Mouse (Mus musculus) NIH3T3 (cell line): ENCODE measurements around the gene Cfap61.

Source experiments
- DNase-seq: peaks from one replicate; pipeline ENCODE4 v3.0.0-alpha.2; 2012; ENCODE audit warnings: low read depth

Cfap61 gene

DNA sequence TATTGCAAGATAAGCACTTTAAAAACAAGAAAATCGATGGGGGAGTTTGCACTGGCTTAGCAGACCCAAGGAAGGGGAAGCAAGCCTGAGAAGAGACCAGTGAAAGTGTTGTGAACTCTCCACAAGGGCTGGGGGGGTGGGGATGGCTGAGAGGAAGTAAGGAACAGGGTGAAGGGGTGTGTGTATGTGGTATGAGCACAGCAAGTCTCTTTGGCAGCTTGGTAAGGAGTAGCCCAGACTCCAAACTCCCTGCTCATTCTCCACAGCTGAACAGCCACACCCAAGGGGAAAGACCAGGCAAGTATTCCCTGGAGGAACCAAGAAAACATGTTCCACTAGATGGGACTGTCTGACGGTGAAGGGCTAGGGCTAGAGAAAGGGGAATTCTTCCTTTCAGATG, 76.2 kb downstream of the Cfap61 start:
- no peak for DNase-seq

DNA sequence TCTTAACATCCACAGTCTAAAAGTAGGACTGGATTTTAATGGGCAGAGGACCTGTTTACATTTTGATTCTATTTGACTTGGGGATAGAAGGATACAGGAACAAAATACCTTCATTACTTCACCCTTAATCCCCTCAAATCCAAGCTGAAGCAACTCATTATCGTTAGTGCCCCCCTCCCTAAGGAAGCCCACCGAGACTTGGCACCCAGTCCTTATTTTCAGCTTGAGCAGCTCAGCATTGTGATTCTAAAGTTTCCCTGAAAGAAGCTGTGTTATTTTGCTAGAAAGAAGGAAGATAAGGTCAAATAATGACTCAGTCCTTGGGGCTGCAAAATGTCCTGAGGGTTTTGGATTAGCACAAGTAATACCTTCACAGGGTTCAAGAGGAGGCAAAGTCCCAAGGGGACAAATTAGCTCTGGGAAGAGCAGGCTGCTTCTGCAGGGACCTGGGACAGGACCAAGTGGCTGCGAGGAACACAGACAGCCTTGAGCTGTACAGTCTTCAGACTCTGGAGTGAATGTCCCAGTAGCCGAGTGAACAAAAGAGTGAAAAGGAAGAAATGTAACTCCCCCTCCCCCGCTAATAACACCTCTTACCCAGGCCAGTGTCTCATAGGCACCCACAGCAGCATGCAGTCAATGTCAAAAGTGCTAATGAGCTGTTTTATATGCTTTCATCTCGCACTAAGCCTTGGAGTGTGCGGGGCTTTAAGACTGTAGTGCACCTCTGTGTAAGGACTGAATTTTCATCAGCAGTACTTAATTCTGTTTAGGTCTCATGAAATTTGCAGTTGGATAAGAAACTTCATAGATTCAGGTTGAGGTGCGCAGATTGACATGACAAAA, 81.0 kb downstream of the Cfap61 start:
- DNase-seq = no peak

DNA sequence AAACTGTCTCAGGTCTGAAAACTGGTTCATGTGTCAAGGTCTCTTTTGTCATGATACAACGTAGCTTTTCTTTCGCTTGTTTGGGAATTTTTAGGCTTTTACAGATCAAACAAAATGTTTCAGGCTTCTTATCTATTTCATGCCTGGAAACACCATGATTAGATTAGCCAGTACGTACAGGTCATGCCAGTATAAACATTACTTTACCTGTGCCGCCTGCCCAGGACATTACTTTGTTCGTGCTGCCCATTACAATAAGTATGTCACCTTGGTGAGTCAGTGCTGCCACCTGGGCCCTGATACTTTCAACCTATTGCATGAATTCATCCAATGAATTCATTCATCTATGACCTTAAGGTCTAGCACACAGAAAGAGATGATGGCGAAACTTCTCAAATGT, 88.3 kb downstream of the Cfap61 start:
- no peak for DNase-seq

DNA sequence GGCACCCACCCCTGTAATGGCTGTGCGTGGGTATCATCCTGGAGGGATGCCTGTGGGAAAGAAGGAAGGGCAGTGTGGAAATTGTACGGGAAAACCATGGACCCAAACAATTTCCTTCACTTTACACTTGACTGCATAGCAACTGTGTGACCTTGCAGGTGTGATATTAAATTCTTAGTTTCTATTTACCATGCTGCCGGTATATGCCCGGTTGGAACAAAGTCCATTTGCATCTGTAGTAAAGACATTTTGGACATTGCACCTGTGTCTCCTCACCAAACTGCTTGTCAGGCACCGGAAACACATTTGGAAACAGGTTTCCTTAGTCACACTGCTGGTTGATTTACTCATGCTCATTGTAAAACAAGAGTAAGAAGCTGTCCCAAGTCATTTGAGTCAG, 109.1 kb downstream of the Cfap61 start:
- no peak for DNase-seq

DNA sequence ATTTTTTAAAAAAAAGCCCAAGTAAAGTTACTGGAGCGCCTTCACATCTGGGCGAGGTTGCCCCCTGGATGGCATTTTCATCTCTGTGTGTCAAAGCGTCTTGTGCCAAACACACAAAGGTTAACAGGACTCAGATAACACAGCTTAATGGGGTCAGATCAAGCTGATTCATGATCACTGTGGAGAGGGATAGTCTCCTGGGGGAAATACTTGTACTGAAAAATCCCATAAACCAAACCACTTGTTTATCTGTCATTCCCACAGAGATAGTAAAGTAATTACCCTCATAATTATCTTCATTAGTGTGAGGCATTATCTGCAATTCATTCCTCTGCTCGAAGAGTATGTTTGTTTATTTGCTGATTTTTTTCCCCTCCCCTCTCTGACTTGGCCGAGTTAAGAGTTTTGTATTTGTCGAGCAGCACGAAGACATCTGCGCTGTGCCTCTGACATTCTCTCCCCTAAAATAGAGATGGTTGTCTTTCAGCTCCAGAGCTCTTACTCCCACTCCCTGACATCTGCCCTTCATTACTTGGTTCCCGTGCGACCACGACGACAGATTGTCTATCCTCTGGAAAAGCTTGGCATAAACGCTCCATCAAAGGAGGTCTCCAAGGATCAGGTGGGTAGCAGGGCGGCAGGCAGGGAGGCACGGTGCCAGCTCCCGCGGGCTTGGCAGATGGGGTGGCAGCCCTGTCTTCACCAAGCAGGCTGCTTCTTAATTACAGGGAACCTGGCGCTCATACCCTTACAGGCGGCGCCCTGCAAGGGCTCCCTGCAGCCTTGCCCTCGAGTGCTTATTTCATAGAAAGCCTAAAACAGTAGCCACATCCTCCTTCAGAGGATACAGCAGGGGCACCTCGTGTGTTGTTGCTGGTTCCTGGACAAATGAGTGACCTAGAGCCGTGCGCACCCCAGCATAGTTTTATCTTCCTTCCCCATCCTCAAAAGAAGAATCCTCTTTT, 110.6 kb downstream of the Cfap61 start:
- no peak for DNase-seq

DNA sequence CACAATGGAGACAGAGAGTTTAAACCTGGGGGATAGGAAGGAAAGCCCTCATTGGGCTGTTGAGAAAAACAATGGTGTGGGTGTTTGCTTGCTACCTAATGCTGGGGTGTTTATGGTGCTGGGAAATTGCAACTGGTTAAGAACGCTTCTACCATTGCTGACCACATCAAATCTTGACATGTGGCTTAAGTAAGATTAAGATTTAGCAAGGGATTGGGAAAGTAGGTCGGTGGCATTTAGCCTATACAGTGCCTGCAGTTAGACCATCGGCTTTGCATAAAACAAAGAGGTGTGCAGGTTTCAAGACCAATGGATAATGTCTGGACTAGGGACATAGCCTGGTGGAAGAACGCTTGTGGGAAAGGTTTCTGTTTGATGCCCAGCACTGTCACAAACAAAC, 113.1 kb downstream of the Cfap61 start:
- no peak for DNase-seq

DNA sequence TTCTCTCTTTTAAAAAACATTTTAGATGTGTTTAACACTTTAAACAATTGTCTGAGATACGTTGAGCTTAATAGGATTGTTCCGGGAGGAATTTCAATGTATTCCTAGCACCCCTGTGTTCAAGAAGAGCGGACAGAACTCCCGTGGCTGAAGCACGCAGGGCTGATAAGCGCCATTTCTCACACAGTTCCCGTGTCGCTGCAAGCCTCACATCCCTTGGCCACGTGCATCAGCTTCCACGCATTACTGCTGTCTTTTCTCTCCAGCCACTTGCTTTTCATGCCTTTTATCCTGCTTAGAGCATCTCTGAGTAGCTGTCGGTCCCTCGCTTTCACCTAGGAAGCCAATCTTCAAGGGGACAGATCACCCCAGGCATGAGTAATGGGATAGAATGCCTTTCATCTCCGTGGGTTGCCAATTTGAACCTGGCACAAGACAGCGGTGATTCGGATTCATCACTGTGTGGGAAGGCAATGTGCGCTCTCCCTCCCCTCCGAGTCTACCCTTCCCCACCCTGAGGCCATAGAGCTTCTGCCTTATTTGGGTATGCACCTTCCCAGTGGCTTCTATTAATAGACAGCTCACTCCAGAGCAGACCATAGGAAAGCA, 113.7 kb downstream of the Cfap61 start:
- no peak for DNase-seq

DNA sequence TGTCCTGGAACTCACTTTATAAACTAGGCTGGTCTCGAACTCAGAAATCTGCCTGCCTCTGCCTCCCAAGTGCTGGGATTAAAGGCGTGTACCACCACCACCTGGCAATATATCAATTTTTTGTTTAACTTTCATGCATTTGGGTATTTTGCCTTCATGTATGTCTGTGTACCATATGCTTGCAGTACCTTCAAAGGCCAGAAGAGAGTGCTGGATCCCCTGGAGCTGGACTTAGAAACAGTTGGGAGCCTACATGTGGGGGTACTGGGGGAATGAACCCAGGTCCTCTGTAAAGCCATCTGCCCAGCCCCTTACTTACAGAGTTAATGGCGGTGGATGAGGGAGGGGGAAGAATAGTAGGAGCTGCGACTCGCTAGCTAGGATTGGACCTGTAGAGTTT, 114.8 kb downstream of the Cfap61 start:
- no peak for DNase-seq

DNA sequence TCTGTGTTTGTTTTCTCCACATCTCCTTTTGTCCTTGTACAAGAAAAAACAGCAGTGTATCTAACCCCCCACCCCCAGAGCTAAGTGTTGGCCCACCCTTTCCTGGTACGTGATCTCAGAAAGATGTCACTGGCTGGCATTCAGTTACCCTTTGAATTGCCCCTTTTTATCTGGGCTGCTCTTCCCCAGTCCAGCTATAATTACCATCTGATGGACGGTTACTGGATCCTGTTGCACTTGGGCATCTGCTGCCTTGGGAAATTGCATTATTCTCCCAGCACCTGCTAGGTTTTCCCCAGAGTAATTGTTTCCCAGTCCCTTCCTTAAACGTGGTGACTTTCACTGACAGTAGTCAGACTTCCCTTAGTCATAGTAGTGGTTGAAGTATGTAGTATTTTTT, 115.5 kb downstream of the Cfap61 start:
- no peak for DNase-seq

DNA sequence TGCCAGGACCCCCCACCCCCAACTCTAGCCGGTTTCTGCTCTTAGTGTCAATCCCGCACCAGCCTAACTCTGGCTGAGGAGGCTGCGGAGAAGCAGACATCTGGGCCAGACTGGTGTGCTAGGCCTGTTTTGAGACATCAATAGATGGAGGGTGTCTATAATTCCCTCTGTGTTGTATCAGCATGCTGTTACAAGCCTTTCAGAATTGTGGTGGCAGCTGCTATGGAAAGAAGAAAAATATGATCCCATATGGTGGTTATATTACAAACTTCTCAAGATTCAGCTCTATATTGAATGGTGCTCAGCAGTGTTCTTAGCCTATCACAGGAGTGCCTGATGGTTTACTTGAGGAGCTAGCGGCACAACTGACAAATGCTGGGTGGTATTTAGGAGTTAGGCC, 116.8 kb downstream of the Cfap61 start:
- no peak for DNase-seq

DNA sequence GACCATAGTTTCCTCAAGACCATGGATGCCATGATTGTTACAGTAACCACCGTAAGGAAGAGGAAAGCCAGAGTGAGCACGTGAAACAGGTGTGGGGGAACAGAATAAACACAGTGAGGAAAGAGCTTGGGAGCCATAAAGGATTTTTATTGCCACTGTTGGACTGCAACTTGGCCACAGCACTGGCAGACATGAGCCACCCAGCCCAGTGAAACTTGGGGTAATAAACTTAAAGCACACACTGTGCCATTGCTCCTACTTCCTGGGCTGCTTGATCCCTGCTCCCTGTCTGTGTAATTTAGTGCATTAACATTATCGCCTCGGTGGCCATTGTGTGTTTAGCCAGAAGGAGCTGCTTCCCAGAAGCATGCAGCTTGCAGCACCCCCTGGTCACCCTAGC, 122.5 kb downstream of the Cfap61 start:
- DNase-seq = no peak

DNA sequence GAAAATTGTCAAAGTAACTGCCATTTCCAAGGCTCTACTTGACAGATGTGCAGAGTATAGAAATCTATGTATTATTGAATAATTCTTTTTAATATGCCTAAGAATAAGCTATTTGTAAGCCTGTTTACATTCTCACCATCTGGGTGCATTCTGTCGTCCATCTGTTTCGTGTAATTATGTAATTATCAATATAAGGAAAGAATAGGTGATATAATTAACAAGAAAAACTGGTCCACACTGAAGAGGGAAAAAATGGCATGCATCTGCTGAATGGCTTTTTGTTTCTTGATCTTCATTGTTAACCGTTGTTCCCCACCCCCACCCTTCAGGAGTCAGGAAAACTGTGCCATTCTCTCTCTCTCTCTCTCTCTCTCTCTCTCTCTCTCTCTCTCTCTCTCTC, 124.2 kb downstream of the Cfap61 start:
- no peak for DNase-seq

DNA sequence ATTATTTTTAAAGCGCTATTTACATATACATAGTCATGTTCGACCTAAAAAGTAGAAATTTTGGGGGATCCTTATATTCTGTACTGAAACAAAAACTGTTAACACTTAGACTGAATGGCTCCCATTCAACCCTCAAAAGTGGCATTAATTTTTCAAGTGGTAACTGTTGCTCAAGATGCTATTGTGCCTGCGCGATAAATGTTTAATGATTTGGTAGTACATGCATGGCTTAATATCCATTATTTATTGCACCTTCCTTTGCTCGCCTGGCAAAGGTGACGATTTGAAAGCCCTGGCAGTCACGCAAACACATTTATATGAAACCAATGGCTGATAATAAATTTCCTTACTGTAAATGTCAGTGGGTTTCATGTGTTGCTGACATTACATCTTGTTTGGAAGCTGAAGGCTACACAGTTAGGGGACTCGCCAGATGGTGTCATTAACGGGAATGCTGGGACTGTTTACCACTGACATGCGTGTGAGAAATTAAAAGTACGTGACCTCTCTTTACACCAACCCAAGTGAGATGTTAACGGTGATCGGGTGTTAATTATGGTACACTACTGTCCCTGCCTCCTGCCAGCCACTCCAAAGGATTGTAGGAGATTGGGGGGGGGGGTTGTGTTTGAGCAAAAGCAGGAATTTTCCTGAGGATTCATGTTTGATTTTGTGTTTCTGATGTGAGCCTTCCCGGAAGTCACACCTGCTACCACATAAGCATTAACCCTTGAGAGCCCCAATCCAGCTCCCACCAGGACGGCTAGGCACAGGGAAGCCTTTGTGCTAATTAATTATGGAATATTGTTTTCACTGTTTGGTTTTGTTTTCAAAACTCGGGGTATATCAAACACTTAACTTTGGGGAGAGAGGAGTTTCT, 127.1 kb downstream of the Cfap61 start:
- DNase-seq = no peak

DNA sequence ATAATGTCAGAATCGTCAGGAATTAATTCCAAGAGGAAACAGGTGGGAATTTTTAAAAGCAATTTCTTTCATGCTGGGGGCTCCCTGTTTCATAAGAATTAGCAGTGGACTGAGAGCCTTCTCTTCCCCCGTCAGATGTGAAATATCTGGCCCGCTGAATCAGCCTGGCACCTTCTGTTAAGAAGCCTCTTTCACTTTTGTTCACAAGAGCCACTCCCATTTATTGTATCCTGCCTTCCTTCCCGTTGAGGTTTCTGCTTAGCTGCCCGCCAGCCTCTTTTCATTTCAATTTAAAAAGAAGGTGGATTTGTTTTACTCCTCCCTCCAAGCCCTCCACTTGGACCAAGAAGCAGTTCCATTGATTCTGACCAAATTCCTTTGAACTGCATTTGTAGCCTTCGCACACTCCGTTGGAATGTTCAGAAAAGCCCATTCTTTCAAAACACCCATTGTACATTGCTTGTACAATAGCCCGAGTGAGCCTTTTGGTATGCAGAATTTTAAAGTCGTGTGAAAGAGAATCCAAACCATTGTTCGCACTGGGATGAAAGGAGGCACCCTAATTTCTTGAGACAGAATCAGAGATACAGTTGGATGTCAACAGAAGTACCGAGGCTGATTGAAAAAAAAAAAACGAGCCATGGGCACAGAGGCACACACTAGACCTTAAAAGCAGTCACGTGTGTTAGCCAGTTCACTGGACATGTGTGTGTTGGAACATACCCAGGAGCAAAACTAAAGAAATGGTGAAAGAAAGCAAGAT, 127.9 kb downstream of the Cfap61 start:
- DNase-seq = no peak

DNA sequence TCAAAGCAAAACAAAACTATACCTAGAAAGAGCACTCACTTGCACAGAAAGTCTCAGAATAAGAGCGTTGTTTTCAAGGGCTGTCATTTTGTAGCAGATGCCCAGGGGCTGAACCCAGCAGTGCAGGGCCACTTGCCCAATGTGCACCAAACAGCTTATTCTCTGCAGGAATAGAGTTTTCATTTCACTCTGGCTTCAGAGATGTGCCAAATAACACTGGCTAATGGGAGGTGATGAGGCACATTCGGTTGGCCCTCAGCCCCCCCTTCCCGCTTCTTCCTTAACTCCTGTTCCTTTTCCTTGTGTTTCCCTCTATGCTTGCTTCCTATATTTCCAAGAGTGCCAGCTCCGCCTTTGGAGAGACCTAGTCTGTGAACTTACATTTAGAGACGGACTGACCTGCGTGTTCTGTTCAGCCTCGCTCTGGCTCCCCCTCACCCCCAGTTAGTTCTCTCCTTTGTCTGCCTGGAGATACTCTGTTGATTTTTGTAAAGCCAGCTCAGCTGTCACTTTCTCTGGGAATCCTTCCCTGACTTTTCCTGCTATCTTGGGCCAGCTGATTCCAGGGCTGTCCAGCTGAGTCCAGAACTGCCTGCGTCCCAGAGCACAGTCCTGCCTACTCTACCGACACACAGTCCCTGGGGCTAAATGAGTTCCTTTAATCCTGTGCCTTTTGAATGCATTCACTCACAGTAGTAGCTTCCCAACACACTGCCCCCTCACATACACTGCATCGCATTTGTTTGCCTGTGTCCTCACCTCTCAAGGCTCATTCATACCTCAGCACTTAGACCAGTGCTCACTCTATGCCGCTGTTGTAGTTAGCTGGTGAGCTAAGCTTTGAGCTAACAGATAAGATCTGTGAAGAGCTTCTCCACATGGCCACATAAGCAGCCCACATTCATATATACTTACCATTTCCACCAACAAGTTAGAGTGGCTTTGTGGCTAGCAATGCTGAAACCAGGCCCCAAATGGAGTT, 128.8 kb downstream of the Cfap61 start:
- DNase-seq = no peak

DNA sequence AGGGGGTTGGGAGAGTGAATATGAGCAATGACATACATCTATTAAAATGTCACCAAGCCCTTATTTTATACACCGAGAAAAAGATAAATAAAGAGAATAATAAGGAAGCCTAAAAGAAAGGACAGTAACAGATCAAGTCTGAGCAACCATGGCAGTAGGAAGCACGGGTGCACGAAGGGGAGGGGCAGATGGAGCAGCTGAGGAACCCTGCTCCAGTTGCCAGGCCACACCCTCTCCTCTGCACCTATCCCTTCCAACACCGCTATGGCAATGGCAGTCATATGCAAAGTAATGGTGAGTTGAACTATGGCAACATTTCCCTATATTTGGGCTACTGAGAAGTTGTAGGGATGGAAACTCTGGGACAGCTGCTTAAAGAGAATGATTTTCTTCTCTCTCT, 132.8 kb downstream of the Cfap61 start:
- DNase-seq = no peak

DNA sequence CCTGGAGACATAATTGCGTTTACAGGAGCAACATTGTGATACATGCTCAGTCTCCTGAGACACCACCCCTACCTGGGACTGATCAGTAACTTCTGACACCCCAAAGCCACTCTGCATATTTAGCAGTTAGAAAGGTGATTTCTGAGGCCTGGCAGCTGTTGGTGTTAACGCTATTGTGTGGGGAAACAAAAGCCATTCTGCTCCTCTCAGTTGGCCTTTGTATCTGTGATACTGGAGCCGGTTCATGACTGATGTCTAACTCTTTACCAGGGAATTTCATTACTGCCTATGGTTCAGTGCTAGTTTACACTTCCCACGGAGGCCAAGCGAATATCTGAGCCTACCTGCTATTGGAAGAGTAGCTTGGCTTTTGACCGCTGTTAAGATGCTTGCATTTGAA, 138.7 kb downstream of the Cfap61 start:
- DNase-seq = no peak

DNA sequence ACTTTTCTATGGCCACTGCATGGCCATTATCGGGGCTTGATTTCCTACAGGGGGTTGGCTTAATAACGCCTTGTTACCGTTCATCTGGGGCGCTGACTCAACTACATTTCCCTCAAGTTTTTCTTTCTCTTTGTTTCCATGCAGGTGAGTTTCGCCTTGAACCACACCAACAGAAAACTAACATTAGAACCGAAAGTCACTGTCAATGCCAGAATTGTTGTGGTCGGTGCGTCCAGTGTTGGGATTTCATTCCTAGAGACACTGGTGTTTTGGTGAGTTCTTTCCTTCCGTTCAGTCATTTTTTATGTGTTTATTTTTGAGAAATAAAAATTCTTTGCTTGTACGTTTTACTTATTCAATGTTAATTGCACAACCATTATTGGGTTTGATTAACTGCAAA, 142.5 kb downstream of the Cfap61 start:
- no peak for DNase-seq

DNA sequence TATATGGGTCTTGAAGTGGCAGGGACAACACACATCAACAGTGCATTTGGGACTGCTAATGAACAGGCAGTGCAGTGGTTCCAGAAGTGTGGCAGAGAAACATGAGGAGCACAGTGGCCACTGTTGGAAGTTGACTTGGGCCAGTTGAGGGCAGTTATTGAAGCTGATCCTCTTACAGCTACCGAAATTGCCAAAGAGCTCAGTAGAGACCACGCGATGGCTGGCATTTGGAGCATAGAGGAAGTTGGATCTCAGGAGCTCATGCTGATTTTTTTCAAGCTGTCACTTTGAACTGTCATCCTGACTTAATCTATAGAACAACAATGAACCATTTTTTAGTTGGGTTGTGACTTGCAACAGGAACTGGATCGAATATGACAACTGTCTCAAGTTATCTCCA, 145.7 kb downstream of the Cfap61 start:
- no peak for DNase-seq
